Mouse (Mus musculus): ENCODE measurements around the gene Ikzf4. TPM values are rescaled to one million over a fixed set of nuclear protein-coding genes. Genes with fewer than 3 reads are reported as not detected.
"Not testable (repeated sequence)": the region's sequence is repeated elsewhere in the genome, so short reads cannot be mapped to it uniquely, and the experiment has no call there.

The Ikzf4 gene
- total and polyA plus RNA-seq, 2 experiments: 0.09 to 0.80 TPM

GRCm38 (mm10) chr10:128637011-128637410 is 8.8 kb downstream of the Ikzf4 start:
- H3K4me3 ChIP-seq (ENCODE audit: insufficient read depth, low read depth, low read length): no peak overlapping the region
- no peak overlapping the region for H3K9ac ChIP-seq (ENCODE audit: low read depth, low read length)
- no peaks in the 10 kb centered on the region for H3K79me2 ChIP-seq (ENCODE audit: control insufficient read depth, insufficient read depth, low read length)
- no peak overlapping the region for H3K27ac ChIP-seq (replicated peaks; ENCODE audit: insufficient read depth, low read depth, low read length)
- 66% methylated on average over 11 of the region's 11 CpGs for WGBS
- DNase-seq (ENCODE audit: extremely low read depth, low read depth, low spot score): no peak
- no peaks in the 10 kb centered on the region for H3K27me3 ChIP-seq (ENCODE audit: control insufficient read depth, insufficient read depth, low read length)
- TF ChIP-seq CTCF (IDR thresholded peaks at IDR 0.05; ENCODE audit: low read depth, low read length): no peak
- no peak for TF ChIP-seq POLR2A (IDR thresholded peaks at IDR 0.05; ENCODE audit: extremely low read depth, insufficient read depth, low read length)
- H3K4me1 ChIP-seq (ENCODE audit: control insufficient read depth, insufficient read depth, low read length): peaks cover 5% of the 10 kb centered on the region
- H3K36me3 ChIP-seq (ENCODE audit: control insufficient read depth, insufficient read depth, low read length): no peaks in the 10 kb centered on the region; the same call in 1 of the 2 replicates

GRCm38 (mm10) chr10:128636561-128636960 is 9.2 kb downstream of the Ikzf4 start:
- Histone ChIP-seq H3K79me2 (ENCODE audit: control insufficient read depth, insufficient read depth, low read length) (no peaks in the 10 kb centered on the region), H3K36me3 (ENCODE audit: control insufficient read depth, insufficient read depth, low read length) (no peaks in the 10 kb centered on the region; the same call in 1 of the 2 replicates), H3K27me3 (ENCODE audit: control insufficient read depth, insufficient read depth, low read length) (no peaks in the 10 kb centered on the region), H3K9ac (ENCODE audit: low read depth, low read length) (no peak overlapping the region), H3K4me3 (ENCODE audit: insufficient read depth, low read depth, low read length) (no peak overlapping the region), H3K27ac (replicated peaks; ENCODE audit: insufficient read depth, low read depth, low read length) (no peak overlapping the region), H3K4me1 (ENCODE audit: control insufficient read depth, insufficient read depth, low read length) (peaks cover 5% of the 10 kb centered on the region)
- TF ChIP-seq POLR2A (IDR thresholded peaks at IDR 0.05; ENCODE audit: extremely low read depth, insufficient read depth, low read length): no peak
- no peak for TF ChIP-seq CTCF (IDR thresholded peaks at IDR 0.05; ENCODE audit: low read depth, low read length)
- 66% methylated on average over 6 of the region's 6 CpGs for WGBS
- DNase-seq (ENCODE audit: extremely low read depth, low read depth, low spot score): no peak

- 16% methylated on average over 13 of the region's 13 CpGs for WGBS
- H3K9ac ChIP-seq (ENCODE audit: low read depth, low read length): peak overlapping the region; percentile 22; the same call in 1 of the 2 replicates
- H3K36me3 ChIP-seq (ENCODE audit: control insufficient read depth, insufficient read depth, low read length): no peaks in the 10 kb centered on the region; the same call in 1 of the 2 replicates
- H3K4me3 ChIP-seq (ENCODE audit: insufficient read depth, low read depth, low read length): no peak overlapping the region
- TF ChIP-seq CTCF (IDR thresholded peaks at IDR 0.05; ENCODE audit: low read depth, low read length) (0 out of 2 replicates have a peak, but pooled peaks have one; percentile 12), POLR2A (IDR thresholded peaks at IDR 0.05; ENCODE audit: extremely low read depth, insufficient read depth, low read length) (no peak)
- peaks cover 5% of the 10 kb centered on the region for H3K4me1 ChIP-seq (ENCODE audit: control insufficient read depth, insufficient read depth, low read length)
- DNase-seq (ENCODE audit: extremely low read depth, low read depth, low spot score): peak; percentile 96
- peak overlapping the region; percentile 79 for H3K27ac ChIP-seq (replicated peaks; ENCODE audit: insufficient read depth, low read depth, low read length)
- H3K27me3 ChIP-seq (ENCODE audit: control insufficient read depth, insufficient read depth, low read length): no peaks in the 10 kb centered on the region
- no peaks in the 10 kb centered on the region for H3K79me2 ChIP-seq (ENCODE audit: control insufficient read depth, insufficient read depth, low read length)
Measured at GRCm38 (mm10) chr10:128635697-128636096, 10.1 kb downstream of the Ikzf4 start.

GRCm38 (mm10) chr10:128631571-128631970 is 14.2 kb downstream of the Ikzf4 start:
- Histone ChIP-seq H3K79me2 (ENCODE audit: control insufficient read depth, insufficient read depth, low read length) (no peaks in the 10 kb centered on the region), H3K9ac (ENCODE audit: low read depth, low read length) (no peak overlapping the region), H3K27ac (replicated peaks; ENCODE audit: insufficient read depth, low read depth, low read length) (no peak overlapping the region), H3K4me1 (ENCODE audit: control insufficient read depth, insufficient read depth, low read length) (peaks cover 5% of the 10 kb centered on the region), H3K27me3 (ENCODE audit: control insufficient read depth, insufficient read depth, low read length) (no peaks in the 10 kb centered on the region), H3K36me3 (ENCODE audit: control insufficient read depth, insufficient read depth, low read length) (no peaks in the 10 kb centered on the region), H3K4me3 (ENCODE audit: insufficient read depth, low read depth, low read length) (no peak overlapping the region)
- no peak for DNase-seq (ENCODE audit: extremely low read depth, low read depth, low spot score)
- TF ChIP-seq POLR2A (IDR thresholded peaks at IDR 0.05; ENCODE audit: extremely low read depth, insufficient read depth, low read length) (no peak), CTCF (IDR thresholded peaks at IDR 0.05; ENCODE audit: low read depth, low read length) (no peak)
- WGBS: 41% methylated on average over 6 of the region's 6 CpGs

- not testable (repeated sequence) for H3K27ac ChIP-seq (replicated peaks; ENCODE audit: insufficient read depth, low read depth, low read length); DNase-seq (ENCODE audit: extremely low read depth, low read depth, low spot score); H3K36me3 ChIP-seq (ENCODE audit: control insufficient read depth, insufficient read depth, low read length); H3K27me3 ChIP-seq (ENCODE audit: control insufficient read depth, insufficient read depth, low read length); H3K9ac ChIP-seq (ENCODE audit: low read depth, low read length); H3K4me1 ChIP-seq (ENCODE audit: control insufficient read depth, insufficient read depth, low read length); H3K79me2 ChIP-seq (ENCODE audit: control insufficient read depth, insufficient read depth, low read length); H3K4me3 ChIP-seq (ENCODE audit: insufficient read depth, low read depth, low read length)
- 79% methylated on average over 5 of the region's 5 CpGs for WGBS
Measured at GRCm38 (mm10) chr10:128630306-128630705, 15.5 kb downstream of the Ikzf4 start.

GRCm38 (mm10) chr10:128629746-128630145 is 16.0 kb downstream of the Ikzf4 start:
- DNase-seq (ENCODE audit: extremely low read depth, low read depth, low spot score): no peak
- H3K4me3 ChIP-seq (ENCODE audit: insufficient read depth, low read depth, low read length): no peak overlapping the region
- 86% methylated on average over 2 of the region's 2 CpGs for WGBS

More at GRCm38 (mm10) chr10:128629746-128630145, 16.0 kb downstream of the Ikzf4 start:
- no peak overlapping the region for H3K9ac ChIP-seq (ENCODE audit: low read depth, low read length)
- H3K4me1 ChIP-seq (ENCODE audit: control insufficient read depth, insufficient read depth, low read length): peaks cover 6% of the 10 kb centered on the region
- H3K27ac ChIP-seq (replicated peaks; ENCODE audit: insufficient read depth, low read depth, low read length): no peak overlapping the region
- peaks cover 5% of the 10 kb centered on the region; the same call in 1 of the 2 replicates for H3K36me3 ChIP-seq (ENCODE audit: control insufficient read depth, insufficient read depth, low read length)
- H3K79me2 ChIP-seq (ENCODE audit: control insufficient read depth, insufficient read depth, low read length): peaks cover 6% of the 10 kb centered on the region; the same call in 1 of the 2 replicates
- no peak for TF ChIP-seq CTCF (IDR thresholded peaks at IDR 0.05; ENCODE audit: low read depth, low read length)
- TF ChIP-seq POLR2A (IDR thresholded peaks at IDR 0.05; ENCODE audit: extremely low read depth, insufficient read depth, low read length): no peak
- H3K27me3 ChIP-seq (ENCODE audit: control insufficient read depth, insufficient read depth, low read length): no peaks in the 10 kb centered on the region

All from liver, adult 2 months (tissue).